Mouse (Mus musculus) CH12.LX (cell line): ENCODE measurements around the gene Tmed1.

Source experiments
- CTCF ChIP-seq, 2 experiments: IDR thresholded peaks in 1 of 2; conservative IDR thresholded peaks in 1 of 2; 2 replicates each; pipeline ENCODE4 v1.5.1; 2011 to 2012; ENCODE audit warnings: low read depth in 2 of 2, low read length in 2 of 2, improper control_type of control experiment in 1 of 2, inconsistent platforms in 1 of 2, mild to moderate bottlenecking in 1 of 2, moderate library complexity in 1 of 2
- ELF1 ChIP-seq: IDR thresholded peaks from 2 replicates; pipeline ENCODE4 v1.6.1; 2014; ENCODE audit warnings: low read depth, mild to moderate bottlenecking, inconsistent platforms, low read length, improper control_type of control experiment
- EP300 ChIP-seq: IDR thresholded peaks from 2 replicates; pipeline ENCODE4 v1.6.1; 2011; ENCODE audit warnings: low read length, improper control_type of control experiment
- KAT2A ChIP-seq: IDR thresholded peaks from 2 replicates; pipeline ENCODE4 v1.6.1; 2012; ENCODE audit warnings: low read length, improper control_type of control experiment, inconsistent platforms; ENCODE audit not compliant: insufficient replicate concordance
- POLR2A ChIP-seq: IDR thresholded peaks from 2 replicates; pipeline ENCODE4 v1.6.1; 2011; ENCODE audit warnings: low read depth, mild to moderate bottlenecking, improper control_type of control experiment, low read length

- TF ChIP-seq KAT2A: no peak
- TF ChIP-seq CTCF (conservative IDR thresholded peaks at IDR 0.05 in 1 of 2, IDR thresholded peaks at IDR 0.05 in 1 of 2; ENCODE audit: low read depth in 2 of 2, low read length in 2 of 2): no peak
- TF ChIP-seq ELF1: no peak
- TF ChIP-seq POLR2A: no peak
- TF ChIP-seq EP300: no peak
These were observed 1.0 kb upstream of the Tmed1 start for GRCm38 (mm10) chr9:21511052-21511451.
